Mouse (Mus musculus) heart, embryonic 16.5 days (tissue): ENCODE measurements around the gene Mylip. TPM values are rescaled to one million over a fixed set of nuclear protein-coding genes. Genes with fewer than 3 reads are reported as not detected.

Source experiments
- polyA plus RNA-seq: library from polyadenylated mRNA; unstranded; fragments of >200 nt; fragmentation: Nextera tagmentation; extraction: Ambion mirVana; gene quantifications from 2 replicates; pipeline ENCODE4 v1.2.1, GENCODE M21; 2015

Mylip gene
- polyA plus RNA-seq, 1 experiment from 2014 or later = 13.2 TPM

Other genes with a start within 250 kb of the Mylip start
- gene Gmpr, start 117.7 kb downstream of the Mylip start, polyA plus RNA-seq = 213 and 219 TPM in 2 replicates